Mouse (Mus musculus) embryonic facial prominence, embryonic 14.5 days (tissue): ENCODE results near the gene Slc23a3. TPM values are rescaled to one million over a fixed set of nuclear protein-coding genes. Genes with fewer than 3 reads are reported as not detected.

Experiments used
- ATAC-seq: fragments of 200-750 bp; cut with Nextera tagmentation; 2 replicates; pipeline ENCODE4 v1.8.0; 2017; ENCODE audit warnings: low read depth, moderate number of reproducible peaks, moderate TSS enrichment
- DNase-seq: peaks from one replicate; pipeline ENCODE4 v3.0.0-alpha.2; 2015; ENCODE audit warnings: low spot score
- H3K27ac ChIP-seq: fragments of 300-500 bp; sonication (generic); replicated peaks from 2 replicates; pipeline ENCODE4 v1.5.1; 2014; ENCODE audit warnings: low read depth, mild to moderate bottlenecking, low read length, moderate library complexity
- H3K27me3 ChIP-seq: fragments of 300-500 bp; sonication (generic); replicated peaks from 2 replicates; pipeline ENCODE4 v1.6.1; 2014; ENCODE audit warnings: low read length; ENCODE audit not compliant: control insufficient read depth, insufficient read depth
- H3K36me3 ChIP-seq: fragments of 300-500 bp; sonication (generic); 2 replicates; pipeline ENCODE4 v1.6.1; 2014; ENCODE audit warnings: low read length, mixed read lengths; ENCODE audit not compliant: control insufficient read depth, insufficient read depth
- H3K4me1 ChIP-seq: fragments of 300-500 bp; sonication (generic); 2 replicates; pipeline ENCODE4 v1.6.1; 2014; ENCODE audit warnings: antibody characterized with exemption, low read length; ENCODE audit not compliant: control insufficient read depth, insufficient read depth
- H3K4me2 ChIP-seq: fragments of 300-500 bp; sonication (generic); 2 replicates; pipeline ENCODE4 v1.6.1; 2014; ENCODE audit warnings: low read depth, mild to moderate bottlenecking, low read length, moderate library complexity, mixed read lengths
- H3K4me3 ChIP-seq: fragments of 300-500 bp; sonication (generic); 2 replicates; pipeline ENCODE4 v1.5.1; 2014; ENCODE audit warnings: low read depth, mild to moderate bottlenecking, low read length
- H3K9ac ChIP-seq: fragments of 300-500 bp; sonication (generic); 2 replicates; pipeline ENCODE4 v1.6.1; 2014; ENCODE audit warnings: low read depth, mild to moderate bottlenecking, low read length, moderate library complexity, mixed read lengths
- H3K9me3 ChIP-seq: fragments of 300-500 bp; sonication (generic); 2 replicates; pipeline ENCODE4 v1.6.1; 2016; ENCODE audit warnings: low read length; ENCODE audit not compliant: control insufficient read depth
- WGBS: fragments of 180-500 bp; shearing (Covaris S2); extraction: QIAGEN DNeasy Blood & Tissue Kit; methylation state at CpG from one replicate; pipeline ENCODE4 v1.1.7; 2014; 5-methylcytosine and 5-hydroxymethylcytosine counted together
- polyA plus RNA-seq: library from polyadenylated mRNA; unstranded; fragments of >200 nt; fragmentation: Nextera tagmentation; extraction: Ambion mirVana; gene quantifications from 2 replicates; pipeline ENCODE4 v1.2.1, GENCODE M21; 2014

Gene Slc23a3
- polyA plus RNA-seq, 1 experiment from 2014 or later = 0.08 TPM

- Histone ChIP-seq H3K9me3 (no peaks in the 10 kb centered on the region), H3K27me3 (no peaks in the 10 kb centered on the region), H3K4me1 (peaks cover 7% of the 10 kb centered on the region), H3K36me3 (peaks cover 33% of the 10 kb centered on the region), H3K27ac (peak overlapping the region; percentile 85), H3K9ac (peak overlapping the region; percentile 75), H3K4me3 (peak overlapping the region; percentile 63), H3K4me2 (peak overlapping the region; percentile 62)
- WGBS = 12% methylated on average over 7 of the region's 7 CpGs
- ATAC-seq (peak; percentile 16; the same call in 1 of the 2 replicates), DNase-seq (no peak)
These were observed 34.4 kb upstream of the Slc23a3 start for GRCm38 (mm10) chr1:75168093-75168471.

GRCm38 (mm10) chr1:75160256-75160617 lies 26.5 kb upstream of the Slc23a3 start:
- no peak overlapping the region for H3K27ac ChIP-seq
- H3K9ac ChIP-seq = no peak overlapping the region
- no peaks in the 10 kb centered on the region for H3K9me3 ChIP-seq
- DNase-seq (no peak), ATAC-seq (no peak)
- H3K27me3 ChIP-seq = no peaks in the 10 kb centered on the region
- H3K4me2 ChIP-seq = no peak overlapping the region
- no peaks in the 10 kb centered on the region for H3K36me3 ChIP-seq
- no peaks in the 10 kb centered on the region for H3K4me1 ChIP-seq
- 86% methylated on average over 4 of the region's 4 CpGs for WGBS
- H3K4me3 ChIP-seq = no peak overlapping the region

- H3K27ac ChIP-seq = no peak overlapping the region
- H3K36me3 ChIP-seq = no peaks in the 10 kb centered on the region
- no peak overlapping the region for H3K9ac ChIP-seq
- no peak for DNase-seq
- no peak overlapping the region for H3K4me2 ChIP-seq
- H3K27me3 ChIP-seq = no peaks in the 10 kb centered on the region
- ATAC-seq = no peak
- 61% methylated on average over 5 of the region's 5 CpGs for WGBS
- H3K9me3 ChIP-seq = no peaks in the 10 kb centered on the region
- no peak overlapping the region for H3K4me3 ChIP-seq
- H3K4me1 ChIP-seq = no peaks in the 10 kb centered on the region
These were observed 26.0 kb upstream of the Slc23a3 start for GRCm38 (mm10) chr1:75159540-75160255.

- Histone ChIP-seq H3K4me3 (no peak overlapping the region), H3K4me1 (no peaks in the 10 kb centered on the region), H3K4me2 (no peak overlapping the region), H3K36me3 (no peaks in the 10 kb centered on the region), H3K9me3 (no peaks in the 10 kb centered on the region), H3K27me3 (no peaks in the 10 kb centered on the region), H3K27ac (no peak overlapping the region), H3K9ac (no peak overlapping the region)
- no peak for ATAC-seq
- no peak for DNase-seq
These were observed 25.3 kb upstream of the Slc23a3 start for GRCm38 (mm10) chr1:75158990-75159389.

- no peak for ATAC-seq
These were observed 22.1 kb upstream of the Slc23a3 start for GRCm38 (mm10) chr1:75155837-75156236.

GRCm38 (mm10) chr1:75148727-75149126 lies 15.0 kb upstream of the Slc23a3 start:
- DNase-seq (no peak), ATAC-seq (no peak)
- Histone ChIP-seq H3K4me1 (peaks cover 4% of the 10 kb centered on the region), H3K4me3 (no peak overlapping the region), H3K9ac (no peak overlapping the region), H3K4me2 (no peak overlapping the region), H3K27me3 (no peaks in the 10 kb centered on the region), H3K9me3 (no peaks in the 10 kb centered on the region), H3K36me3 (peaks cover 54% of the 10 kb centered on the region), H3K27ac (no peak overlapping the region)
- WGBS = 86% methylated on average over 4 of the region's 4 CpGs

More at GRCm38 (mm10) chr1:75155837-75156236, 22.1 kb upstream of the Slc23a3 start:
- no peak for DNase-seq
- 65% methylated on average over 3 of the region's 3 CpGs for WGBS
- Histone ChIP-seq H3K36me3 (no peaks in the 10 kb centered on the region), H3K9ac (no peak overlapping the region), H3K27ac (no peak overlapping the region), H3K4me3 (no peak overlapping the region), H3K4me1 (no peaks in the 10 kb centered on the region), H3K4me2 (no peak overlapping the region), H3K27me3 (no peaks in the 10 kb centered on the region), H3K9me3 (no peaks in the 10 kb centered on the region)

- no peaks in the 10 kb centered on the region for H3K27me3 ChIP-seq
- no peak overlapping the region for H3K9ac ChIP-seq
- peaks cover 7% of the 10 kb centered on the region for H3K4me1 ChIP-seq
- WGBS = 81% methylated on average over 7 of the region's 7 CpGs
- no peak for ATAC-seq
- H3K27ac ChIP-seq = no peak overlapping the region
- no peak overlapping the region for H3K4me2 ChIP-seq
- no peak for DNase-seq
- H3K36me3 ChIP-seq = peaks cover 54% of the 10 kb centered on the region
- no peak overlapping the region for H3K4me3 ChIP-seq
- no peaks in the 10 kb centered on the region for H3K9me3 ChIP-seq
These were observed 13.9 kb upstream of the Slc23a3 start for GRCm38 (mm10) chr1:75147411-75148135.

GRCm38 (mm10) chr1:75145589-75145988 lies 11.9 kb upstream of the Slc23a3 start:
- DNase-seq (no peak), ATAC-seq (no peak)
- no peaks in the 10 kb centered on the region for H3K27me3 ChIP-seq
- no peaks in the 10 kb centered on the region for H3K9me3 ChIP-seq
- 92% methylated on average over 3 of the region's 3 CpGs for WGBS
- no peak overlapping the region for H3K4me3 ChIP-seq
- H3K9ac ChIP-seq = no peak overlapping the region
- no peak overlapping the region for H3K27ac ChIP-seq
- H3K4me1 ChIP-seq = peaks cover 13% of the 10 kb centered on the region
- no peak overlapping the region for H3K4me2 ChIP-seq
- peaks cover 54% of the 10 kb centered on the region for H3K36me3 ChIP-seq
